Mouse (Mus musculus) heart, postnatal 0 days (tissue): ENCODE measurements at regions not wholly inside any gene's neighbourhood (a gene's known extent, or its start where the extent isn't known, plus 50 kb on each side); places are given as distances from the start of the nearest gene placed in this dataset.

ENCODE experiments used
- CTCF ChIP-seq: IDR thresholded peaks from 2 replicates; pipeline ENCODE4 v1.5.1; 2016; ENCODE audit warnings: antibody characterized with exemption, control low read depth, low read depth
- EP300 ChIP-seq: IDR thresholded peaks from 2 replicates; pipeline ENCODE4 v1.6.1; 2016; ENCODE audit warnings: antibody characterized with exemption, low read depth

DNA sequence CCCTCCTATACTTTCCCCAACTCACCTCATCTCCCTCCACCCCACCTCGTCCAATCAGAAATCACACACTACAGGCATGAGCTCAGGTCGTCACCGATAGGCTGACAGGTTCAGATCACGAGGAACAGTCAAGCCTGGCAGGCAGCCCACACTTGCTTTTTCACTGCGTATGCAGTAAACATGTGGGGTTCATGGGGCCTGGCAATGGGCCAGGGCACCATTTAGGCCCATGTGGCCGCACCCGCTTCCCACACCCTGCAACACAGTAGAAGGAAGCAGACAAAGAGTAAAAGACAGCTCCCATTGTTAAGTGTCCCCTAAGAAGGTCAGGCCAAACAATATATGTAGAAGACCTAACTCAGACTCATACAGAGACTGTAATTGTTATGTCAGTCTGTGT is 1064.3 kb downstream of the Slitrk1 start:
- TF ChIP-seq CTCF (no peak), EP300 (no peak)
